In the genomic region with DNA sequence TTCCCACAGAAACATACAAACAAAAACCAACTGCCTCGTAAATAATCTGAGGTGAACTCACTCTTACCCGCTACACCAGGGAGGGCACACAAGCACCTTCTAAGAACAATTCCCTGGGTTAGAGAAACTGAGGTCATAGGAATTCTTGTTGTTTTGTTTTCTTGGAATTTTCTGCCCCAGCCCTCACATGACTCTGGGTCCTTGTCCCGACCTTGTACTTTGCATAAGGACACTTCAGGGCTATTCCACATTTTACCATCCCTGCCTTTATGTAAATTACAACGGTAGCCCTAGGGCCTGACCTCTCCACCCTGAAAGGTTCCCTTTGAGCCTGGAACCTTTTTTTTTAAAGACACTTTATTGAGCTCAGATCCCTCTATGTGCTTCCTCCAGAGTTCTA, we compare ENCODE assay signal across 8 mouse cellular contexts. TPM values are rescaled to one million over a fixed set of nuclear protein-coding genes. Genes with fewer than 3 reads are reported as not detected.
DNase-seq lines count a peak whose midpoint lies in the region; ATAC-seq and TF ChIP-seq lines count a peak whose summit lies in the region.

Gene Hsp90aa1, minus strand, starts transcription at position 173 of the 400 bp plus-strand sequence.

- H3K4me3 ChIP-seq in intestine, postnatal 0 days (ENCODE audit: low read depth, low read length): no peak within 1 kb of the TSS
- H3K4me3 ChIP-seq in midbrain, embryonic 11.5 days (ENCODE audit: low read depth, low read length): no peak within 1 kb of the TSS

- DNase-seq in layer of hippocampus, adult 8-10 months (ENCODE audit: low spot score in 2 of 2): no peak
- DNase-seq in layer of hippocampus, adult 9-10 months (ENCODE audit: low spot score): no peak
- no peak for DNase-seq in adrenal gland, postnatal 4 days (ENCODE audit: low spot score in 2 of 2)
- DNase-seq in gastrocnemius, postnatal 36 days: no peak
- DNase-seq in midbrain, embryonic 11.5 days (ENCODE audit: low spot score, missing footprints): peak; percentile 79
- no peak for DNase-seq in natural killer cell, adult 2 months (ENCODE audit: low spot score in 2 of 2)
- DNase-seq in cerebellum, adult 9-10 months: no peak

- H3K4me1 ChIP-seq in intestine, postnatal 0 days (replicated peaks; ENCODE audit: control insufficient read depth, insufficient read depth, low read length): peaks cover 8% of the 10 kb centered on the region; the same call in 1 of the 2 replicates
- H3K4me1 ChIP-seq in midbrain, embryonic 11.5 days (ENCODE audit: control insufficient read depth, insufficient read depth, low read length): no peaks in the 10 kb centered on the region

- no peak within 1 kb of the TSS for H3K27ac ChIP-seq in intestine, postnatal 0 days (ENCODE audit: low read depth, low read length)
- H3K27ac ChIP-seq in midbrain, embryonic 11.5 days (ENCODE audit: low read depth, low read length): no peak within 1 kb of the TSS

- intact Hi-C loops in gastrocnemius, postnatal 36 days (cut with DNase I): loop anchor here (2.0 to 5.0 kb wide), 3 partner anchors 104 to 280 kb away; no protein-coding TSS in a partner anchor

- no peaks in the 10 kb centered on the region for H3K36me3 ChIP-seq in intestine, postnatal 0 days (ENCODE audit: control insufficient read depth, insufficient read depth)
- no peaks in the 10 kb centered on the region for H3K36me3 ChIP-seq in midbrain, embryonic 11.5 days (ENCODE audit: control insufficient read depth, insufficient read depth, low read length)

- WGBS in intestine, postnatal 0 days: 49% methylated on average over 4 of the region's 4 CpGs
- 65% methylated on average over 4 of the region's 4 CpGs for WGBS in midbrain, embryonic 11.5 days

- no peak for ATAC-seq in intestine, postnatal 0 days
- no peak for ATAC-seq in midbrain, embryonic 11.5 days (ENCODE audit: low FRiP score)

- no peak within 1 kb of the TSS for H3K4me2 ChIP-seq in intestine, postnatal 0 days (replicated peaks; ENCODE audit: low read depth)
- no peak within 1 kb of the TSS for H3K4me2 ChIP-seq in midbrain, embryonic 11.5 days

- no peak for TF ChIP-seq CTCF in intestine, postnatal 0 days (IDR thresholded peaks at IDR 0.05; ENCODE audit: low read depth)

- H3K9me3 ChIP-seq in intestine, postnatal 0 days (ENCODE audit: control insufficient read depth): no peaks in the 10 kb centered on the region
- H3K9me3 ChIP-seq in midbrain, embryonic 11.5 days (ENCODE audit: control insufficient read depth, low read length): no peaks in the 10 kb centered on the region

- H3K27me3 ChIP-seq in intestine, postnatal 0 days (replicated peaks; ENCODE audit: control insufficient read depth, insufficient read depth, low read length): no peaks in the 10 kb centered on the region
- H3K27me3 ChIP-seq in midbrain, embryonic 11.5 days (ENCODE audit: control insufficient read depth, insufficient read depth, low read length): no peaks in the 10 kb centered on the region

- H3K9ac ChIP-seq in intestine, postnatal 0 days (ENCODE audit: low read depth, low read length): no peak within 1 kb of the TSS
- no peak within 1 kb of the TSS for H3K9ac ChIP-seq in midbrain, embryonic 11.5 days (ENCODE audit: low read length)

RNA-seq across cellular contexts. Expression of gene Hsp90aa1, which starts in this region (rescaled TPM):
- 1,000 to 10,000 TPM in 2 of 4 experiments, 100 to 1,000 TPM in 2; 961 to 1,174 (median 991) TPM for total RNA-seq in layer of hippocampus, adult 8-10 months (2022)
- 100 to 1,000 TPM; 258 to 326 TPM for total RNA-seq in adrenal gland, postnatal 4 days (2021)
- 10 to 100 TPM; 38.6 to 52.2 TPM for total RNA-seq in gastrocnemius, postnatal 36 days (2021)
- 269 and 296 TPM in 2 replicates for polyA plus RNA-seq in intestine, postnatal 0 days (2015; fragmentation: Nextera tagmentation; extraction: Ambion mirVana)
- polyA plus RNA-seq in midbrain, embryonic 11.5 days (2014; fragmentation: Nextera tagmentation; extraction: Ambion mirVana): 1,541 and 1,584 TPM in 2 replicates

Comparison
In these comparisons a context has a peak if more than half of its experiments do, and no peak if none do; other contexts are left out.
1. RNA of gene Hsp90aa1 (total RNA-seq): 961 to 1,174 TPM in layer of hippocampus, adult 8-10 months and 258 to 326 TPM in adrenal gland, postnatal 4 days; 38.6 to 52.2 TPM in gastrocnemius, postnatal 36 days; every median in the first group is over 4 times any median in the second.